Mouse (Mus musculus) ES-E14 (cell line): ENCODE data around the gene Baz1a.

Source experiments
- CHD2 ChIP-seq: IDR thresholded peaks from 2 replicates; pipeline ENCODE4 v1.6.1; 2014; ENCODE audit warnings: mild to moderate bottlenecking, low read depth, low read length, inconsistent platforms
- HCFC1 ChIP-seq: IDR thresholded peaks from 2 replicates; pipeline ENCODE4 v1.6.1; 2012; ENCODE audit warnings: low read length, inconsistent platforms, borderline replicate concordance; ENCODE audit not compliant: insufficient read depth
- ZC3H11A ChIP-seq: IDR thresholded peaks from 2 replicates; pipeline ENCODE4 v1.6.1; 2012; ENCODE audit warnings: low read depth, mild to moderate bottlenecking, inconsistent platforms, low read length, borderline replicate concordance
- ZNF384 ChIP-seq: IDR thresholded peaks from 2 replicates; pipeline ENCODE4 v1.6.1; 2012; ENCODE audit warnings: low read depth, low read length, inconsistent platforms

- no peak for TF ChIP-seq ZNF384
- TF ChIP-seq ZC3H11A, result no peak
- TF ChIP-seq HCFC1, result no peak
- TF ChIP-seq CHD2, result no peak
Observed at GRCm38 (mm10) chr12:54981962-54982361, 32.2 kb downstream of the Baz1a start.
